Mouse (Mus musculus) hindbrain, embryonic 15.5 days (tissue): ENCODE data around the gene Plekha8. TPM values are rescaled to one million over a fixed set of nuclear protein-coding genes. Genes with fewer than 3 reads are reported as not detected.

Experiments
- ATAC-seq: fragments of 200-750 bp; cut with Nextera tagmentation; 2 replicates; pipeline ENCODE4 v1.8.0; 2017; ENCODE audit warnings: low read depth, moderate number of reproducible peaks, moderate TSS enrichment; ENCODE audit not compliant: low FRiP score
- H3K27ac ChIP-seq: fragments of 300-500 bp; sonication (generic); replicated peaks from 2 replicates; pipeline ENCODE4 v1.5.1; 2015; ENCODE audit warnings: mild to moderate bottlenecking, inconsistent platforms
- H3K27me3 ChIP-seq: fragments of 300-500 bp; sonication (generic); 2 replicates; pipeline ENCODE4 v1.6.1; 2015; ENCODE audit warnings: control low read depth, inconsistent platforms
- H3K36me3 ChIP-seq: fragments of 300-500 bp; sonication (generic); 2 replicates; pipeline ENCODE4 v1.6.1; 2015; ENCODE audit warnings: control low read depth, inconsistent platforms
- H3K4me1 ChIP-seq: fragments of 300-500 bp; sonication (generic); replicated peaks from 2 replicates; pipeline ENCODE4 v1.6.1; 2015; ENCODE audit warnings: control low read depth, inconsistent platforms
- H3K4me2 ChIP-seq: fragments of 300-500 bp; sonication (generic); 2 replicates; pipeline ENCODE4 v1.6.1; 2015; ENCODE audit warnings: moderate library complexity, mild to moderate bottlenecking, inconsistent platforms
- H3K4me3 ChIP-seq: fragments of 300-500 bp; sonication (generic); 2 replicates; pipeline ENCODE4 v1.5.1; 2015; ENCODE audit warnings: mild to moderate bottlenecking, inconsistent platforms
- H3K9ac ChIP-seq: fragments of 300-500 bp; sonication (generic); 2 replicates; pipeline ENCODE4 v1.6.1; 2015; ENCODE audit warnings: inconsistent platforms
- H3K9me3 ChIP-seq: fragments of 300-500 bp; sonication (generic); 2 replicates; pipeline ENCODE4 v1.6.1; 2016; ENCODE audit warnings: control low read depth, inconsistent platforms
- WGBS: fragments of 180-500 bp; shearing (Covaris S2); methylation state at CpG from one replicate; pipeline ENCODE4 v1.1.7; 2015; 5-methylcytosine and 5-hydroxymethylcytosine counted together
- polyA plus RNA-seq: library from polyadenylated mRNA; unstranded; fragments of >200 nt; fragmentation: Nextera tagmentation; extraction: Ambion mirVana; gene quantifications from 2 replicates; pipeline ENCODE4 v1.2.1, GENCODE M21; 2015

Plekha8 gene
- polyA plus RNA-seq, 1 experiment from 2014 or later: 7.9 TPM

- H3K4me1 ChIP-seq: no peaks in the 10 kb centered on the region
- WGBS: 79% methylated on average over 14 of the region's 14 CpGs
- no peak overlapping the region for H3K4me2 ChIP-seq
- no peaks in the 10 kb centered on the region for H3K27me3 ChIP-seq
- no peaks in the 10 kb centered on the region for H3K9me3 ChIP-seq
- H3K9ac ChIP-seq: no peak overlapping the region
- no peak overlapping the region for H3K27ac ChIP-seq
- no peak overlapping the region for H3K4me3 ChIP-seq
- peaks cover 16% of the 10 kb centered on the region for H3K36me3 ChIP-seq
- ATAC-seq: no peak
Measured at GRCm38 (mm10) chr6:54691368-54692116, 96.6 kb downstream of the Plekha8 start.

GRCm38 (mm10) chr6:54692201-54692600 lies 97.3 kb downstream of the Plekha8 start:
- H3K4me3 ChIP-seq: no peak overlapping the region
- H3K27ac ChIP-seq: no peak overlapping the region
- no peak overlapping the region for H3K9ac ChIP-seq
- no peaks in the 10 kb centered on the region for H3K4me1 ChIP-seq
- ATAC-seq: no peak
- no peak overlapping the region for H3K4me2 ChIP-seq
- 82% methylated on average over 1 of the region's 1 CpGs for WGBS
- no peaks in the 10 kb centered on the region for H3K9me3 ChIP-seq
- peaks cover 17% of the 10 kb centered on the region for H3K36me3 ChIP-seq
- H3K27me3 ChIP-seq: no peaks in the 10 kb centered on the region

GRCm38 (mm10) chr6:54693286-54693685 lies 98.4 kb downstream of the Plekha8 start:
- Histone ChIP-seq H3K27ac (no peak overlapping the region), H3K4me1 (no peaks in the 10 kb centered on the region), H3K4me3 (no peak overlapping the region), H3K9ac (no peak overlapping the region), H3K4me2 (no peak overlapping the region), H3K36me3 (peaks cover 19% of the 10 kb centered on the region), H3K9me3 (no peaks in the 10 kb centered on the region), H3K27me3 (no peaks in the 10 kb centered on the region)
- WGBS: 85% methylated on average over 6 of the region's 6 CpGs
- ATAC-seq: no peak

Other genes starting within 250 kb of the Plekha8 start
- gene Wipf3, start 165.5 kb upstream of the Plekha8 start, polyA plus RNA-seq: 2.4 and 3.2 TPM in 2 replicates
- gene Scrn1, start 28.6 kb upstream of the Plekha8 start, polyA plus RNA-seq: 100 and 106 TPM in 2 replicates
- 9.2 and 9.8 TPM in 2 replicates for gene Fkbp14, start 2.2 kb downstream of the Plekha8 start, polyA plus RNA-seq
- gene Mturn, start 86.5 kb downstream of the Plekha8 start, polyA plus RNA-seq: 89.1 and 89.7 TPM in 2 replicates
- 4.7 and 5.5 TPM in 2 replicates for gene Znrf2, start 221.8 kb downstream of the Plekha8 start, polyA plus RNA-seq